Mouse (Mus musculus): ENCODE results near the gene Pigk.

The Pigk gene

GRCm38 (mm10) chr3:152907683-152908082 is 193.8 kb downstream of the Pigk start:
- no peak for DNase-seq

GRCm38 (mm10) chr3:152911578-152911977 is 197.7 kb downstream of the Pigk start:
- no peak for DNase-seq

- no peak for DNase-seq
Measured at GRCm38 (mm10) chr3:152912216-152913101, 198.6 kb downstream of the Pigk start.

GRCm38 (mm10) chr3:152913150-152913549 is 199.2 kb downstream of the Pigk start:
- no peak for DNase-seq

- no peak for DNase-seq
Measured at GRCm38 (mm10) chr3:152913625-152914024, 199.7 kb downstream of the Pigk start.

GRCm38 (mm10) chr3:152914376-152914775 is 200.5 kb downstream of the Pigk start:
- DNase-seq, result no peak

GRCm38 (mm10) chr3:152917579-152917978 is 203.7 kb downstream of the Pigk start:
- no peak for DNase-seq

- no peak for DNase-seq
Measured at GRCm38 (mm10) chr3:152919101-152919500, 205.2 kb downstream of the Pigk start.

GRCm38 (mm10) chr3:152920365-152920764 is 206.5 kb downstream of the Pigk start:
- no peak for DNase-seq

GRCm38 (mm10) chr3:152923530-152923929 is 209.6 kb downstream of the Pigk start:
- DNase-seq, result no peak

- DNase-seq, result no peak
Measured at GRCm38 (mm10) chr3:152925364-152925763, 211.5 kb downstream of the Pigk start.

- no peak for DNase-seq
Measured at GRCm38 (mm10) chr3:152926166-152926565, 212.3 kb downstream of the Pigk start.

- no peak for DNase-seq
Measured at GRCm38 (mm10) chr3:152928287-152928975, 214.5 kb downstream of the Pigk start.

- DNase-seq, result no peak
Measured at GRCm38 (mm10) chr3:152929256-152929787, 215.4 kb downstream of the Pigk start.

- DNase-seq, result no peak
Measured at GRCm38 (mm10) chr3:152929788-152930281, 215.9 kb downstream of the Pigk start.

- DNase-seq, result no peak
Measured at GRCm38 (mm10) chr3:152931354-152931753, 217.5 kb downstream of the Pigk start.

GRCm38 (mm10) chr3:152932096-152932495 is 218.2 kb downstream of the Pigk start:
- no peak for DNase-seq

- DNase-seq, result no peak
Measured at GRCm38 (mm10) chr3:152932544-152932943, 218.6 kb downstream of the Pigk start.

GRCm38 (mm10) chr3:152933737-152934136 is 219.8 kb downstream of the Pigk start:
- no peak for DNase-seq

- no peak for DNase-seq
Measured at GRCm38 (mm10) chr3:152936313-152936712, 222.4 kb downstream of the Pigk start.

GRCm38 (mm10) chr3:152941671-152942070 is 227.8 kb downstream of the Pigk start:
- DNase-seq, result no peak

GRCm38 (mm10) chr3:152942985-152943384 is 229.1 kb downstream of the Pigk start:
- DNase-seq, result no peak

GRCm38 (mm10) chr3:152944766-152945165 is 230.9 kb downstream of the Pigk start:
- DNase-seq, result no peak
